Mouse (Mus musculus): ENCODE measurements around the gene Tada1. TPM values are rescaled to one million over a fixed set of nuclear protein-coding genes. Genes with fewer than 3 reads are reported as not detected.

The Tada1 gene
- polyA plus RNA-seq, 1 experiment from 2014 or later: 26.5 TPM

DNA sequence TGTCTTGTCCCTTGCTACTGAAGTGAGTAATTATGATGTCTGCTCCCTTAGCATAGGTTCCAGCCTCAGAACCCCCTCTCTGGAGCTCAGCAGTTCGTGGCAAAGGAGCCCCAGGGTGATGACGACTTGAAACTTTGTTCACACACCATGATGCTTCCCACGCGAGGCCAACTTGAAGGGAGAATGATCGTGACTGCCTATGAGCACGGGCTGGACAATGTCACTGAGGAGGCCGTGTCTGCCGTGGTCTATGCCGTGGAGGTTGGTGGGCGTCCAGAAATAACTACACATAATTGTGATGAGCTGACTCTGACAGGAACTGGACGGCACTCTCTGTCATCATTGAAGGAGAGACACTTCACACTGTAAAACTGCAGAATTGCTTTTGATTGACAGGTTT, 9.6 kb downstream of the Tada1 start:
- Histone ChIP-seq H3K9me3 (ENCODE audit: low read length) (no peaks in the 10 kb centered on the region), H3K4me1 (ENCODE audit: insufficient read depth, low read depth, low read length) (no peaks in the 10 kb centered on the region), H3K4me3 (ENCODE audit: low read depth, low read length) (no peak overlapping the region), H3K27me3 (replicated peaks; ENCODE audit: insufficient read depth, low read length) (no peaks in the 10 kb centered on the region), H3K36me3 (ENCODE audit: insufficient read depth, low read length) (peaks cover 52% of the 10 kb centered on the region), H3K9ac (replicated peaks; ENCODE audit: low read depth) (no peak overlapping the region), H3K4me2 (replicated peaks; ENCODE audit: low read depth, low read length) (no peak overlapping the region), H3K27ac (ENCODE audit: low read length) (no peak overlapping the region)
- TF ChIP-seq CTCF (IDR thresholded peaks at IDR 0.05) (no peak), EP300 (IDR thresholded peaks at IDR 0.05) (no peak)
- DNase-seq (ENCODE audit: low spot score): no peak
- ATAC-seq: no peak
- WGBS: 82% methylated on average over 11 of the region's 11 CpGs

GRCm38 (mm10) chr1:166389406-166390125, 10.7 kb downstream of the Tada1 start:
- Histone ChIP-seq H3K27me3 (replicated peaks; ENCODE audit: insufficient read depth, low read length) (no peaks in the 10 kb centered on the region), H3K4me2 (replicated peaks; ENCODE audit: low read depth, low read length) (no peak overlapping the region), H3K36me3 (ENCODE audit: insufficient read depth, low read length) (peaks cover 51% of the 10 kb centered on the region), H3K9me3 (ENCODE audit: low read length) (no peaks in the 10 kb centered on the region), H3K4me1 (ENCODE audit: insufficient read depth, low read depth, low read length) (no peaks in the 10 kb centered on the region), H3K9ac (replicated peaks; ENCODE audit: low read depth) (no peak overlapping the region), H3K27ac (ENCODE audit: low read length) (no peak overlapping the region), H3K4me3 (ENCODE audit: low read depth, low read length) (no peak overlapping the region)
- no peak for ATAC-seq
- TF ChIP-seq EP300 (IDR thresholded peaks at IDR 0.05) (no peak), CTCF (IDR thresholded peaks at IDR 0.05) (no peak)
- WGBS: 92% methylated on average over 16 of the region's 16 CpGs
- DNase-seq (ENCODE audit: low spot score): no peak

- H3K4me3 ChIP-seq (ENCODE audit: low read depth, low read length): no peak overlapping the region
- no peaks in the 10 kb centered on the region for H3K4me1 ChIP-seq (ENCODE audit: insufficient read depth, low read depth, low read length)
- 94% methylated on average over 6 of the region's 6 CpGs for WGBS
- ATAC-seq (no peak), DNase-seq (ENCODE audit: low spot score) (no peak)
- H3K4me2 ChIP-seq (replicated peaks; ENCODE audit: low read depth, low read length): no peak overlapping the region
- H3K9me3 ChIP-seq (ENCODE audit: low read length): no peaks in the 10 kb centered on the region
- no peak overlapping the region for H3K27ac ChIP-seq (ENCODE audit: low read length)
- peaks cover 36% of the 10 kb centered on the region for H3K36me3 ChIP-seq (ENCODE audit: insufficient read depth, low read length)
- no peak for TF ChIP-seq EP300 (IDR thresholded peaks at IDR 0.05)
- no peak for TF ChIP-seq CTCF (IDR thresholded peaks at IDR 0.05)
- H3K9ac ChIP-seq (replicated peaks; ENCODE audit: low read depth): no peak overlapping the region
- H3K27me3 ChIP-seq (replicated peaks; ENCODE audit: insufficient read depth, low read length): no peaks in the 10 kb centered on the region
These were observed 12.8 kb downstream of the Tada1 start for GRCm38 (mm10) chr1:166391671-166392070.

DNA sequence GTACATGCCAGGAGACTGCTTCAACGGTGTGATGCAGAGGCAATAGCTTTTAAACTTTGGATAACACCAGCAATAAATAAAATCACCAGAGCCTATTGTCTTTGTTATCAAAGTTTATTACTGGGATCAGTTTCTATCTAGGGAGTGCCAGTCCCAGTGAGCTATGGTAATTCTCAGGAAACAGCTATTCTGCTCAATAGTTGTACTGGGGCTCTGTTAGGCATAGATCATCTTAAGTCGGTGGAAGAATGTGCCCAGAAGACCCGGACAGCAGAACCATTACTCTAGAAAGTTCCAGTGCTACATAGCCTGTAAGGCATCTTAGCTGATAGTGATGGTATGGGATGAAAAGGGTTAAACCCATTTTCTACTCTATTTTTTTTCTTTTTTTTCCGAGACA, 15.9 kb downstream of the Tada1 start:
- Histone ChIP-seq H3K36me3 (ENCODE audit: insufficient read depth, low read length) (peaks cover 45% of the 10 kb centered on the region), H3K4me2 (replicated peaks; ENCODE audit: low read depth, low read length) (no peak overlapping the region), H3K4me1 (ENCODE audit: insufficient read depth, low read depth, low read length) (no peaks in the 10 kb centered on the region), H3K4me3 (ENCODE audit: low read depth, low read length) (no peak overlapping the region), H3K27me3 (replicated peaks; ENCODE audit: insufficient read depth, low read length) (no peaks in the 10 kb centered on the region), H3K9ac (replicated peaks; ENCODE audit: low read depth) (no peak overlapping the region), H3K27ac (ENCODE audit: low read length) (no peak overlapping the region), H3K9me3 (ENCODE audit: low read length) (no peaks in the 10 kb centered on the region)
- TF ChIP-seq EP300 (IDR thresholded peaks at IDR 0.05) (no peak), CTCF (IDR thresholded peaks at IDR 0.05) (no peak)
- DNase-seq (ENCODE audit: low spot score): no peak
- WGBS: 56% methylated on average over 4 of the region's 4 CpGs
- no peak for ATAC-seq

- DNase-seq (ENCODE audit: low spot score) (no peak), ATAC-seq (no peak)
- H3K4me2 ChIP-seq (replicated peaks; ENCODE audit: low read depth, low read length): no peak overlapping the region
- no peaks in the 10 kb centered on the region for H3K4me1 ChIP-seq (ENCODE audit: insufficient read depth, low read depth, low read length)
- H3K36me3 ChIP-seq (ENCODE audit: insufficient read depth, low read length): peaks cover 41% of the 10 kb centered on the region
- WGBS: 84% methylated on average over 5 of the region's 5 CpGs
- no peaks in the 10 kb centered on the region for H3K27me3 ChIP-seq (replicated peaks; ENCODE audit: insufficient read depth, low read length)
- no peak overlapping the region for H3K27ac ChIP-seq (ENCODE audit: low read length)
- no peak overlapping the region for H3K4me3 ChIP-seq (ENCODE audit: low read depth, low read length)
- H3K9me3 ChIP-seq (ENCODE audit: low read length): no peaks in the 10 kb centered on the region
- no peak overlapping the region for H3K9ac ChIP-seq (replicated peaks; ENCODE audit: low read depth)
- TF ChIP-seq CTCF (IDR thresholded peaks at IDR 0.05) (no peak), EP300 (IDR thresholded peaks at IDR 0.05) (no peak)
These were observed 16.8 kb downstream of the Tada1 start for GRCm38 (mm10) chr1:166395661-166396060.

DNA sequence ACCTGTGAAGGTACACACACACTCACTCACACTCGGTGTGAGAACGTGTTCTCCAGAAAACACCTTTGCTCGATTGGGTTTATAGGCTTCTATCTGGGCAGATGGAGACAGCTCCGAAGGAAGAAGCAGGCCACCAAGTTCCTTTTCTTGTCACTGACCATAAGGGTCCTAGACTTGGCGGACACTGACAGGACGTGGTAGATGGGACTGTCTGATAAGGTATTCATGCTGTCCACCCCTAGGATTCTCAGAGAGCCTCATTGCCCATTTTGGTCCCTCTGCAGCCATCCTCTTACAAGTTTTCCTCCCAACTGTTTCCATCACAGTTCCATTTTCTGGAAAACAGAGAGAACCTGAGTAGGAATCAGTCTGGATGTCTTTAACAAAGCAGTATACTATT, 17.5 kb downstream of the Tada1 start:
- H3K9ac ChIP-seq (replicated peaks; ENCODE audit: low read depth): no peak overlapping the region
- H3K27me3 ChIP-seq (replicated peaks; ENCODE audit: insufficient read depth, low read length): no peaks in the 10 kb centered on the region
- TF ChIP-seq EP300 (IDR thresholded peaks at IDR 0.05) (no peak), CTCF (IDR thresholded peaks at IDR 0.05) (no peak)
- DNase-seq (ENCODE audit: low spot score): no peak
- no peak overlapping the region for H3K4me2 ChIP-seq (replicated peaks; ENCODE audit: low read depth, low read length)
- H3K4me1 ChIP-seq (ENCODE audit: insufficient read depth, low read depth, low read length): no peaks in the 10 kb centered on the region
- no peak overlapping the region for H3K4me3 ChIP-seq (ENCODE audit: low read depth, low read length)
- no peak overlapping the region for H3K27ac ChIP-seq (ENCODE audit: low read length)
- ATAC-seq: no peak
- H3K9me3 ChIP-seq (ENCODE audit: low read length): no peaks in the 10 kb centered on the region
- peaks cover 35% of the 10 kb centered on the region for H3K36me3 ChIP-seq (ENCODE audit: insufficient read depth, low read length)
- 82% methylated on average over 6 of the region's 6 CpGs for WGBS

DNA sequence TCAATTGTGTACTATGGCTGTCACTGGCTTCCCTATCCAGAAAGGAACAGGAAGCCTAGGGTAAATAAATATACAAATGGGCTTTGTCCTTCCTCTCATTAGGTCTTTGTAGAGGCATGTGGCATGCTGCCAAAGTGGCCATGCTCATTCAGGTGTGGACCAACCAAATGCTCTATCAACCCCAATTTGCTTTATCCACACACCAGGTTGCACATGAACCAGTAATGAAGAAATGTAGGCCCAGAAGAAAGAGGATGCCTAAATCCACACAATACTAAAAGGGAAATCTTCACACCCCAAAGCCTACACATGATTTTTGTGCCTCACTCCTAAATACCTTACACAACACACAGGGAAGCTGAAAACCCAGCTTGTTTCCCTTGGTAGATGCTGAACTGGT, 22.6 kb downstream of the Tada1 start:
- Histone ChIP-seq H3K9ac (replicated peaks; ENCODE audit: low read depth) (no peak overlapping the region), H3K36me3 (ENCODE audit: insufficient read depth, low read length) (peaks cover 27% of the 10 kb centered on the region), H3K4me2 (replicated peaks; ENCODE audit: low read depth, low read length) (no peak overlapping the region), H3K4me1 (ENCODE audit: insufficient read depth, low read depth, low read length) (no peaks in the 10 kb centered on the region), H3K27ac (ENCODE audit: low read length) (no peak overlapping the region), H3K4me3 (ENCODE audit: low read depth, low read length) (no peak overlapping the region), H3K27me3 (replicated peaks; ENCODE audit: insufficient read depth, low read length) (no peaks in the 10 kb centered on the region), H3K9me3 (ENCODE audit: low read length) (no peaks in the 10 kb centered on the region)
- TF ChIP-seq CTCF (IDR thresholded peaks at IDR 0.05) (no peak), EP300 (IDR thresholded peaks at IDR 0.05) (peak; percentile 43; the same call in 1 of the 2 replicates)
- no peak for DNase-seq (ENCODE audit: low spot score)
- ATAC-seq: no peak
